ENCODE assay signal across 17 mouse cellular contexts in genomic region chr13:91529821-91530220, GRCm38 (mm10).
"Had no signal": no experiment of that assay in that cellular context is flagged by ENCODE, and none has a peak within 500 bp of the region (broad histone marks: within the 10 kb centered on the region; RNA-seq: fewer than 3 reads in every experiment).

No protein-coding gene starts in this region.

- ATAC-seq: forebrain, embryonic 15.5 days; forebrain, postnatal 0 days; hindbrain, embryonic 16.5 days; inflammation-experienced regulatory T-cells, adult 6 months; intestine, embryonic 15.5 days; intestine, postnatal 0 days had no signal

- DNase-seq: forebrain, postnatal 0 days; gastrocnemius, postnatal 14 days; heart, adult 18-20 months; heart, postnatal 10 days; heart, postnatal 4 days; kidney, adult 18-20 months; kidney, adult 8-10 months; kidney, postnatal 10 days; kidney, postnatal 25 days; layer of hippocampus, adult 9-11 months; layer of hippocampus, postnatal 36 days; left cerebral cortex, postnatal 4 days had no signal
